Mouse (Mus musculus) liver, adult 2 months (tissue): ENCODE data around the gene Olfr1358. TPM values are rescaled to one million over a fixed set of nuclear protein-coding genes. Genes with fewer than 3 reads are reported as not detected.

Experiments used
- DNase-seq: peaks from one replicate; pipeline ENCODE4 v3.0.0-alpha.2; 2011; ENCODE audit warnings: low read depth, low spot score; ENCODE audit errors: extremely low read depth
- H3K27ac ChIP-seq: fragments of 200-500 bp; replicated peaks from 2 replicates; pipeline ENCODE4 v1.5.1; 2012; ENCODE audit warnings: low read depth, mild to moderate bottlenecking, control low read depth, inconsistent platforms, low read length; ENCODE audit not compliant: insufficient read depth
- H3K27me3 ChIP-seq: fragments of 200-500 bp; 2 replicates; pipeline ENCODE4 v1.6.1; 2012; ENCODE audit warnings: mild to moderate bottlenecking, moderate library complexity, low read length, inconsistent platforms; ENCODE audit not compliant: control insufficient read depth, insufficient read depth
- H3K36me3 ChIP-seq: fragments of 200-500 bp; 2 replicates; pipeline ENCODE4 v1.6.1; 2012; ENCODE audit warnings: low read length, inconsistent platforms; ENCODE audit not compliant: control insufficient read depth, insufficient read depth
- H3K4me1 ChIP-seq: fragments of 200-500 bp; 2 replicates; pipeline ENCODE4 v1.6.1; 2011; ENCODE audit warnings: low read length; ENCODE audit not compliant: control insufficient read depth, insufficient read depth
- H3K4me3 ChIP-seq: fragments of 200-500 bp; 2 replicates; pipeline ENCODE4 v1.5.1; 2011; ENCODE audit warnings: low read depth, mild to moderate bottlenecking, control low read depth, low read length, moderate library complexity; ENCODE audit not compliant: insufficient read depth
- H3K79me2 ChIP-seq: fragments of 200-500 bp; 2 replicates; pipeline ENCODE4 v1.6.1; 2012; ENCODE audit warnings: inconsistent platforms, mild to moderate bottlenecking, low read length, moderate library complexity; ENCODE audit not compliant: control insufficient read depth, insufficient read depth
- H3K9ac ChIP-seq: fragments of 200-500 bp; 2 replicates; pipeline ENCODE4 v1.6.1; 2012; ENCODE audit warnings: low read depth, mild to moderate bottlenecking, control low read depth, inconsistent platforms, low read length
- CTCF ChIP-seq: fragments of 200-500 bp; IDR thresholded peaks from 2 replicates; pipeline ENCODE4 v1.5.1; 2011; ENCODE audit warnings: low read depth, low read length, control low read depth
- POLR2A ChIP-seq: fragments of 200-500 bp; IDR thresholded peaks from 2 replicates; pipeline ENCODE4 v1.6.1; 2011; ENCODE audit warnings: low read length, control low read depth; ENCODE audit not compliant: insufficient read depth; ENCODE audit errors: extremely low read depth
- WGBS: fragments of 180-500 bp; shearing (Covaris S2); methylation state at CpG from one replicate; pipeline ENCODE4 v1.1.7; 2018; 5-methylcytosine and 5-hydroxymethylcytosine counted together
- polyA plus RNA-seq: library from polyadenylated mRNA; depleted of rRNA; stranded (reverse); fragments of >200 nt; gene quantifications from 2 replicates; pipeline ENCODE4 v1.2.3, GENCODE M21; 2012; rRNA removed
- total RNA-seq: library from RNA; depleted of rRNA; stranded (reverse); fragments of >200 nt; gene quantifications from 2 replicates; pipeline ENCODE4 v1.2.3, GENCODE M21; 2014; rRNA removed

Gene Olfr1358
- total and polyA plus RNA-seq, 2 experiments = not detected

DNA sequence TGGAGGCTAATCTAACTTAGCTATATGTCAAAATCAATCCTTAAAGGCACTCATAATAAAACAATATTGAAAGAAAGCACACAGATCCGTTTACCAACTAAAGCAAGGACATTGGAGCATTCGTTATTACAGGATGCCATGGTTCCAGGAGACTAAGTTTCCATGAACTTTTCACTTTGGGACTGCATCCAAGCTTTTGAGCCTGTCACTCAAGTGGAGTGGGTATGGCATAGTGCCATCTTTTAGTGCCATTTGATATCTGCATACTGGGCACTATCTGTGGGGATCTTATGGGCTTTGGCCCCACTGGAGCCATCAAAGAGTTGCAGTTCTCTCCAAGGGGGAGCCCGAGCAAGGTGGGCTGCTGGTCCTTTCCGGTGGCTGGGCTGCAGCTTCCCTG is 8.3 kb downstream of the Olfr1358 start:
- DNase-seq = no peak
- H3K4me3 ChIP-seq = no peak overlapping the region
- no peaks in the 10 kb centered on the region for H3K27me3 ChIP-seq
- WGBS = 50% methylated on average over 4 of the region's 4 CpGs
- H3K79me2 ChIP-seq = no peaks in the 10 kb centered on the region
- H3K27ac ChIP-seq = no peak overlapping the region
- H3K9ac ChIP-seq = no peak overlapping the region
- H3K4me1 ChIP-seq = no peaks in the 10 kb centered on the region
- no peaks in the 10 kb centered on the region for H3K36me3 ChIP-seq
- TF ChIP-seq CTCF (no peak), POLR2A (no peak)

- 50% methylated on average over 2 of the region's 2 CpGs for WGBS
- no peak overlapping the region for H3K4me3 ChIP-seq
- no peak overlapping the region for H3K9ac ChIP-seq
- peak; percentile 28 for DNase-seq
- no peak overlapping the region for H3K27ac ChIP-seq
- 0 out of 2 replicates have a peak, but pooled peaks cover 4% of the 10 kb centered on the region for H3K27me3 ChIP-seq
- TF ChIP-seq POLR2A (no peak), CTCF (peak; percentile 39; the same call in 1 of the 2 replicates)
- no peaks in the 10 kb centered on the region for H3K36me3 ChIP-seq
- H3K4me1 ChIP-seq = no peaks in the 10 kb centered on the region
- no peaks in the 10 kb centered on the region for H3K79me2 ChIP-seq
Measured at GRCm38 (mm10) chr10:78540943-78541342, 23.7 kb downstream of the Olfr1358 start.

- Histone ChIP-seq H3K4me3 (no peak overlapping the region), H3K9ac (no peak overlapping the region), H3K79me2 (no peaks in the 10 kb centered on the region), H3K36me3 (no peaks in the 10 kb centered on the region), H3K27me3 (no peaks in the 10 kb centered on the region), H3K27ac (no peak overlapping the region), H3K4me1 (no peaks in the 10 kb centered on the region)
- TF ChIP-seq CTCF = no peak
- TF ChIP-seq POLR2A = no peak
- no peak for DNase-seq
- 73% methylated on average over 1 of the region's 1 CpGs for WGBS
Measured at GRCm38 (mm10) chr10:78565070-78565469, 47.8 kb downstream of the Olfr1358 start.

DNA sequence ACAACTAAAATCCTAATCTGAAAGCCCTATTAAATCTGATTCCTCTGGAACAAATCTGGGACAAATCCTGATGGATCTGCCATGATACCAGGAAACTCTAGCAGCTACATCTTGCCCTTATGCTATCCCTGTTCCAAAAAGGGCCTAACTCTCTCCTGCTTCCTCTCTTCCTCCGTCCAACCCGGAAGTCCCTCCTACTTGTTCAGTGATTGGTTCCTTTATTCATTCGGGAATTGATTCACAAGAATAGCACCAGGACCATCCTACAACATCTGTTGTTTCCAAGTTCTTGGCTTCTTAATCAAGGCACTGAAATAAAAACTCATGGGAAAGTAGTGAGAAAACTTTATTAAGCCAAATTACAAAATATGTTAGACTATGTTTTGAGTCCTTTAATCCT is 52.0 kb downstream of the Olfr1358 start:
- no peaks in the 10 kb centered on the region for H3K79me2 ChIP-seq
- no peaks in the 10 kb centered on the region for H3K27me3 ChIP-seq
- H3K36me3 ChIP-seq = no peaks in the 10 kb centered on the region
- TF ChIP-seq CTCF = no peak
- no peak for TF ChIP-seq POLR2A
- no peak overlapping the region for H3K9ac ChIP-seq
- 90% methylated on average over 3 of the region's 3 CpGs for WGBS
- DNase-seq = no peak
- H3K27ac ChIP-seq = no peak overlapping the region
- no peaks in the 10 kb centered on the region for H3K4me1 ChIP-seq
- H3K4me3 ChIP-seq = no peak overlapping the region

DNA sequence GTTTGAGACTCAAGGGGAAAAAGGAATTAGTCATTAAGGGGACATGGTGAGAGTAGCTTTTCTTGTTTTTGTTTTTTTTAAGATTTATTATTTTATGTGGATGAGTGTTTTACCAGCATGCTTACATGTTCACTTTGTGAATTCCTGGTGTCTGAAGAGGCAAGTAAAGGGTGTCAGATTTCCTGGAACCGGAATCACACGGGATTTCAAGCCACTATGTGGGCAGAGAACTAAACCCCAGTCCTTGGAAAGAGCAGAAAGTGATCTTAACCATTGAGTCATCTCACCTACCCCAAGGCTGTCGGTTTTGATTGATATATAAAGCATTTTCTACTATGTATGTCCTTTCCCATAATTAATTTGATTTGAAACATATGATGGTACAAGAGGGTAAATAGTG is 52.5 kb downstream of the Olfr1358 start:
- 77% methylated on average over 3 of the region's 3 CpGs for whole genome bisulfite sequencing
- Histone ChIP-seq H3K4me1 (no peaks in the 10 kb centered on the region), H3K27me3 (no peaks in the 10 kb centered on the region), H3K4me3 (no peak overlapping the region), H3K79me2 (no peaks in the 10 kb centered on the region), H3K27ac (no peak overlapping the region), H3K9ac (no peak overlapping the region), H3K36me3 (no peaks in the 10 kb centered on the region)
- TF ChIP-seq CTCF (no peak), POLR2A (no peak)
- DNase-seq = no peak

Other genes starting within 250 kb of the Olfr1358 start
- gene Agpat3, start 164.9 kb upstream of the Olfr1358 start, total RNA-seq = 132 and 161 TPM in 2 replicates
- 351 and 387 TPM in 2 replicates for gene Agpat3, start 164.9 kb upstream of the Olfr1358 start, polyA plus RNA-seq
- 39.8 and 41.9 TPM in 2 replicates for gene Rrp1, start 104.4 kb upstream of the Olfr1358 start, total RNA-seq
- gene Rrp1, start 104.4 kb upstream of the Olfr1358 start, polyA plus RNA-seq = 30.7 and 37.6 TPM in 2 replicates
- gene Cstb, start 91.8 kb upstream of the Olfr1358 start, total RNA-seq = 52.0 and 60.8 TPM in 2 replicates
- 41.4 and 47.5 TPM in 2 replicates for gene Cstb, start 91.8 kb upstream of the Olfr1358 start, polyA plus RNA-seq
- 19.9 TPM in 2 replicates for gene Pdxk, start 52.5 kb upstream of the Olfr1358 start, total RNA-seq
- 29.2 and 29.5 TPM in 2 replicates for gene Pdxk, start 52.5 kb upstream of the Olfr1358 start, polyA plus RNA-seq
- gene Ilvbl, start 56.9 kb downstream of the Olfr1358 start, total RNA-seq = 27.2 and 28.4 TPM in 2 replicates
- 44.3 and 47.1 TPM in 2 replicates for gene Ilvbl, start 56.9 kb downstream of the Olfr1358 start, polyA plus RNA-seq
- gene Syde1, start 74.5 kb downstream of the Olfr1358 start, total RNA-seq = 0.74 and 0.94 TPM in 2 replicates
- gene Syde1, start 74.5 kb downstream of the Olfr1358 start, polyA plus RNA-seq = 2.5 and 3.4 TPM in 2 replicates
- not detected in 2 replicates for gene Olfr1357, start 100.6 kb downstream of the Olfr1358 start, total RNA-seq
- gene Olfr1357, start 100.6 kb downstream of the Olfr1358 start, polyA plus RNA-seq = not detected in 2 replicates
- gene Casp14, start 200.9 kb downstream of the Olfr1358 start, total RNA-seq = not detected in 2 replicates
- gene Casp14, start 200.9 kb downstream of the Olfr1358 start, polyA plus RNA-seq = not detected in 2 replicates
- not detected in 2 replicates for gene Ccdc105, start 235.6 kb downstream of the Olfr1358 start, total RNA-seq
- gene Ccdc105, start 235.6 kb downstream of the Olfr1358 start, polyA plus RNA-seq = not detected in 2 replicates